Mouse (Mus musculus) urinary bladder, adult 2 months (tissue): Measurements from ENCODE around the gene Arhgap29. TPM values are rescaled to one million over a fixed set of nuclear protein-coding genes. Genes with fewer than 3 reads are reported as not detected.

Source experiments
- DNase-seq: peaks from one replicate; pipeline ENCODE4 v3.0.0; 2022; ENCODE audit warnings: low spot score
- polyA plus RNA-seq: library from polyadenylated mRNA; depleted of rRNA; stranded (reverse); fragments of >200 nt; gene quantifications from 2 replicates; pipeline ENCODE4 v1.2.3, GENCODE M21; 2012

Gene Arhgap29
- polyA plus RNA-seq, 1 experiment = 38.3 TPM

GRCm38 (mm10) chr3:121941204-121941745 lies 11.1 kb upstream of the Arhgap29 start:
- DNase-seq = no peak

DNA sequence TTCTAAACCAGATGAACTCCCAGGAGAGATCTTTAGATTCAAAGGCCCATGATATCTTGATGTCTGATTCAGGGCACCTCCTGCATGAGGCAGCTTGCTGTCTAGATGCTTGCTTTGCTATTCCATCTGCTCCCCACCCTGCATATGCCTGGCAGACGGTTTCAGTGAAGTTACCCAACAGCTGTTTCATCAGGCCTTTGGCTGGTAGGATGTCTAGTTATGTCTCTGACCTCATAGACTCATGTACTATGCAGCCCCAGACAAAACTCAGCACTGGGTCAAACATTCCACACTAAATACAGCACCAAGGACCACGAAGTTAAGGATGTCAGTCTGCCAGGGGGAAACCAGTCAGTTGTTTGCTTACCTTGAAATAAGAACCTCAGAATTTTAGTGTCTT lies 6.4 kb upstream of the Arhgap29 start:
- DNase-seq = no peak

DNA sequence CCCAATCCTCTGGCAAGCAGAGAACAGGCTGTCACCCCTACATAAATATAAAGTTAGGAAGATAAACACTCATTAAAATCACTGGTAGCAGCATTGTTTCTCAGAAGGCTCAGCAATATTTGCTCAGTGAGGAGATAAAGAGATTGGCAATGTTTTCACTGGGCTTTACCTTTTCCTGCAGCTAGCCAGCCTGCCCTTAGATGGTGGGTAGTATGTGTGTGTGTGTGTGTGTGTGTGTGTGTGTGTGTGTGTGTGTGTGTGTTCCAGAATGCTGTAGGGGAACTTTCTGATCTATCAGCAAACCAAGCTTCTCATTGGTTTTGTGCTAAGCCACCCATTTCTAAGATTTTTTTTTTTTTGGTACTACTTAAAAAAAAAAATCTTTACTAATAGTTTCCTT lies 5.6 kb upstream of the Arhgap29 start:
- no peak for DNase-seq

GRCm38 (mm10) chr3:121950139-121950538 lies 2.2 kb upstream of the Arhgap29 start:
- DNase-seq = no peak

DNA sequence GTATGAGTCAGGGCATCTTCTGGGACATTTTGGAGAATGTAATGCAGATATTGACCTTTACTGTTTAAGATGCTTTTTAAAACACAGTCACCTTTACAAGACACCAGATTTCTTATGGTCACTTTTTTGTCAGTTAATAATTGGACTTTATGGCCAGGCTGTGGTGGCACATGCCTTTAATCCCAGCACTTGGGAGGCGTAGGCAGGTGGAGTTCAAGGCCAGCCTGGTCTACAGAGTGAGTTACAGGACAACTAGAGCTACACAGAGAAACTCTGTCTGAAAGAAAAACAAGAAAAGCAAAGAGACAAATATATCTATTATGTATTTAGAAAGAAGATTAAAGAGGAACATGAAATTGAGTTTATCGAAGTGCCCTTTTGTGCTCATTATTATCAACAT lies 1.2 kb upstream of the Arhgap29 start:
- no peak for DNase-seq

DNA sequence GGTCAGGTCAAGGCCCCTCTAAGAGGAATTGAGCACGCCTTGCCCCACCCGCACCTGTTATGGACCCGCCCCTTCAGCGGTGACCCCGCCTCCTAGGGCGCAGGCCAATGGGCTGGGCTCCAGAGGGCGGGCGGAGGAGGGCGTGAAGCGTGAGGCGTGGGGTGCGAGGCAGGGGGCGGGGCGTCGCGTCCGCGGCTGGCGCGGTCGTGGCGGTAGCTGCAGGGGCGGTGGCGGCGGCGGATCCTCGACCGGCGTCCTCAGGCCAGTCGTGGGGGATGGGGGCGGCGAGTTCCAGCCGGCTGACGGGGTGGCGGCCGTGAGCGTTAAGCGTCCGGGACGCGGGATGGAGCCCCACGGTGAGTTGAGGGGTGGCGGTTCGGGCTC lies 700 bp downstream of the Arhgap29 start:
- DNase-seq = peak; percentile 86

DNA sequence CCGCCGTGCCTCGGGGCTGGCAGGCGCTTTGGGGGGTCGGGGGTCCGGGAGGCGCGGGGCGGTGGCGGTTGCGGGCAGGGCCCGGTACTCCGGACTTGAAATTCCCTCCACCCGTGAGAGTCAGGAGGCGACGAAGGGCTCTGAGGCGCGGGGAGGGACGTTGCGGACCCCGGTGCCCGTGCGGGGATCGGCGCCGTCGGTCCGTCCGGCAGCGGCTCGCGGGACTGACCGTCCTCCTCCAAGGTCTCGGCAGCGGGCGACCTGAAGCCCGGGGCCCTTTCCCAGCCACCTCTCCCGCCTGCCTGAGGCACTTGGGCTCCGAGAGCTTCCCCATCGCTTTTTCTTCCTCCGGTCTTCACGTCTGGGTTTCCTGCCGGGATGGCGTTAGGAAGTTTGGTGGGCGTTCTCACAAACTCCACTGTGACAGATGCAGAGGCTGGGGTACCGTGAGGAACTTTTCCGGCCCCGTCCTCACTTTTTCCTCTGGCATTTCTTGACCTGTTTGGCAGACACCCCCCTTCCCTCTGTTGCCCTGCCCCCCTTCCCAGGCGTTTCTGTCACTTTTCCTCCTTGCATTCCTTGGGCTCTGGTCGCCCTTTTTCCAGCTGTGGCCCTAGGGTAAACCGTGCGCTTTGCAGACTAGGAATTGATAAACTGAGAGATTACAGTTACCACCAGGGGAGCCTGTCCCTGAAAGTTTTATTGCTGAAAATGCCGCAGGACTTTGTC lies 1.3 kb downstream of the Arhgap29 start:
- peak; percentile 48 for DNase-seq

GRCm38 (mm10) chr3:121954421-121954820 lies 2.1 kb downstream of the Arhgap29 start:
- no peak for DNase-seq

DNA sequence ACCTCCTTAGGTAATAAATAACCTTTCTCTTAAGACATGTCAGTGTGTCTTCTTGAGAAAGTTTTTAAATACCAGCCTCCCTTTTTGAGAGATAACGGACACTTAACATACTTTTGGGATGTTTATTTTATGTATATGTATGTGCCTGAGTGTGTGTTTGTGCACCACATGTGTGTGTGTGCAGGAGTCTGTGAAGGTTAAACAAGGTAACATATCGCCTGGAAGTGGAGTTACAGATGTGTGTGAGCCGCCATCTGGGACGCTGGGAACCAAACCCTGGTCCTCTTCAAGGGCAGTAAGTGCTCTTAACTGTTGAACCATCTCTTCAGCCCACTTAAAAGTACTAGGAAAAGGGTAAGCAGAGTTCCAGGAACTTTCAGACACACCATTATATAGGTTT lies 3.2 kb downstream of the Arhgap29 start:
- no peak for DNase-seq

DNA sequence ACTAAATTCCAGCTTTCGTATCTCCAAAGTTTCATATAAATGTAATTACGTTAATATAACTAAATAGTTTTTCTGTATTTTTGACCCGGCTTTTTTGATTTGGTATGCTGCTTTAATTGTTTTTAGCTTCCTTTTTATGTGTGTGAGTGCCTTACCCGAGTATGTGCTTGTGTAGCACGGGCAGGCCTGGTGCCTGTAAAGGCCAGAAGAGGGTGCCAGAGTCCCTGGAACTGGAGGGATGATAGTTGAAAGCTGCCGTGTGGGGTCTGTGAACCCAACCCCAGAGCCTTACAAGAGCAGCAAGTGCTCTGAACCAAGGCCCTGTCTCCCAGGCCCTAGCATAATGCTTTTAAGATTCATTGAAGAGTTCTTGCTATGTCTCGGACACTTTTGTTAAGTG lies 4.4 kb downstream of the Arhgap29 start:
- DNase-seq = no peak

- no peak for DNase-seq
These were observed 5.4 kb downstream of the Arhgap29 start for GRCm38 (mm10) chr3:121957606-121958344.

DNA sequence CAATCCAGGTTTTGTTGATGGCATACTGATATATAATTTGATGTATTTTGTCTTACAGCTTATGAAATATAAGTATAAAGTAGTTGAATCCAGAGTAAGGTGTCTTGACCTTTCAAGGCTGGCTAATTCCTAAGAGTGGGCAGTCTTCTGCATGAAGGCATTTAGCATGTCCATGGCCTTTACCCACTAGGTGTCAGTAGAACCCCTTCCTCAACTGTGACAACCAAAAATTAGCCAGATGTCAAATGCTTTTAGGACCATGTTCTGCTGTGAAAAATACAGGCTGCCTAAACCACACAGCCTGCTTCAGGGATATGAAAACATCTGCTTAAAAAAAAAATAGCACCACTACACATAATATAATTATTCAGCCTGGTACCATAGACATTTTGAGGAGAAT lies 11.8 kb downstream of the Arhgap29 start:
- no peak for DNase-seq

GRCm38 (mm10) chr3:121967681-121968476 lies 15.5 kb downstream of the Arhgap29 start:
- DNase-seq = peak; percentile 78

GRCm38 (mm10) chr3:121968621-121969020 lies 16.3 kb downstream of the Arhgap29 start:
- DNase-seq = no peak

- DNase-seq = no peak
These were observed 17.1 kb downstream of the Arhgap29 start for GRCm38 (mm10) chr3:121969451-121969850.

- DNase-seq = no peak
These were observed 21.4 kb downstream of the Arhgap29 start for GRCm38 (mm10) chr3:121973761-121974160.

- no peak for DNase-seq
These were observed 23.0 kb downstream of the Arhgap29 start for GRCm38 (mm10) chr3:121975381-121975780.

DNA sequence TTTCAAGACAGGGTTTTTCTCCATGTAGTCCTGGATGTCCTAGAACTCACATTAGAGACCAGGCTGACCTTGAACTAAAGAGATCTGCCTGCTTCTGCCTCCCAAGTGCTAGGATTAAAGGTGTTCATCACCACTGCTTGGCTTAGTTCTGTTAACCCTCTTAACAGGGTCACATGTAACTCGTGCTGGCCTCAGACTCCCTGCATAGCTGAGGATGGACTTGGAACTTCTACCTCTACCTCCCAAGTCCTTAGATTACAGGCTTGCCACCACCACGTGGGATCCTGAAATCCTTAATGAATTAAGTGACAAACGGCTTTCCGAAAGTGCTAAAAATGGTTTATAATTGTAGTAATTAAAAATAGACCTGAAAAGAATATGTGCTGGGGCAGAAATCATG lies 29.0 kb downstream of the Arhgap29 start:
- no peak for DNase-seq

- no peak for DNase-seq
These were observed 30.1 kb downstream of the Arhgap29 start for GRCm38 (mm10) chr3:121982450-121982849.

DNA sequence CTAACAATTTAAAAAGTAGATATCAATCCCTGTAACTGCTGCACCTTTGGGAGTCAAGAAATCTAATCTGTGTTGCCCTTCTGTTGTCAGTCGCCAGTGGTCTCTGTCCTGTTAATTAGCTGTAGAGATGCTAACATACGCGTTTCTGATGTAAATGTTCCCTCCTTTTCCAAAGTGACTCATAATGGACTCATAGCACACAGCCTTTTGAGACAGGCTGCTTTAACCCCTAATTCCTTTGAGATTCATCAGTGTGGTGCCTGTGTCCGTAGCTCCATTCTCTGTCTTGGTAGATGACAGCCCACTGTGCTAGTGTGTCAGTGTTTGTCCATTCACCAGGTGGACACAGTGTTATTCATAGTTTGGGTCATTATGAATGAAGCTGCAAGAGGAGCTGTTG lies 42.8 kb downstream of the Arhgap29 start:
- no peak for DNase-seq

DNA sequence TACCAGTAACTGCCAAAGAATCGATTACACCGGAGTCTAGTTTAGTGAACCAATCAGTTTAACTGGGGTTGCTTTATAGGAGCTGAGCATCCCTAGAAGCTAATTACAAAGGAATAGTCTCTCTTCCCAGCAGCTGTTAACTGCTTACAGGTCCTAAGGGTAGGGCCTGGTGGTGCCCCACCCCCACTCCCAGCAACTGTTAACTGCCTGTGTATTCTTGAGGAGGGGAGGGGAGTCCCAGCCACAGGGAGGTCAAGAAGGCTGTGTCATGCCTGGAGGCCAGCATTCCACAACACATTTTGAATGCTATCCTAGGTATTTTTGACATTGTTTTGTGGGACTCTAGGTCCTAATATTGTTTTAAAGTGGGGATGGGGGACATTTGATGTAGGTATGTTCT lies 47.6 kb downstream of the Arhgap29 start:
- no peak for DNase-seq

DNA sequence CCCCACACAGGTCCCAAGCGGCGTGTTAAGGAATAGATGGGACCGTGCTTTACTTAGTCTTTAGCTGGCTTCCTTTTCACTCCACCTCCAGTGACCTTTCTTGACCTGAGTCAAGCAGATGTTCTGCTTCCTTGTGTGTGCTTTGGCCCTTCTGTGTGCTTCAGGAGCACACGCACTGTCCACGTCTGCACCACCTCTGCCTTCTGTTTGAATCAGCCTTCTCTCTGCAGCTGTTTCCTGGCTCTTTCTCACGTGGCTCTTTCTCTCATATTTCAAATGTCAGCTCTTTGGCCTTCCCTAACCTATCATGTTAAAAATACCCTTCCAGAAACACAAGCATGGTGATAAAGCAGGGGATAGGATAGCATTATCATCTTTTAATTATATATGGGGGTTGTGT lies 49.2 kb downstream of the Arhgap29 start:
- DNase-seq = no peak
